Mouse (Mus musculus) cerebellum, adult 2 months (tissue): ENCODE data around the gene Uba3. TPM values are rescaled to one million over a fixed set of nuclear protein-coding genes. Genes with fewer than 3 reads are reported as not detected.

Experiments used
- DNase-seq, 2 experiments: peaks; one replicate each; pipeline ENCODE4 v3.0.0; 2021
- H3K27ac ChIP-seq: fragments of 200-500 bp; 2 replicates; pipeline ENCODE4 v1.5.1; 2012; ENCODE audit warnings: low read length, control low read depth, inconsistent platforms; ENCODE audit not compliant: insufficient read depth
- H3K27me3 ChIP-seq: fragments of 200-500 bp; 2 replicates; pipeline ENCODE4 v1.6.1; 2012; ENCODE audit warnings: inconsistent platforms, mild to moderate bottlenecking, low read length, moderate library complexity; ENCODE audit not compliant: control insufficient read depth, insufficient read depth
- H3K4me1 ChIP-seq: fragments of 200-500 bp; 2 replicates; pipeline ENCODE4 v1.6.1; 2011; ENCODE audit warnings: low read length; ENCODE audit not compliant: control insufficient read depth, insufficient read depth
- H3K4me3 ChIP-seq: fragments of 200-500 bp; replicated peaks from 2 replicates; pipeline ENCODE3; 2011; ENCODE audit warnings: mild to moderate bottlenecking, low read depth, low read length, control low read depth; ENCODE audit not compliant: insufficient read depth
- CTCF ChIP-seq: fragments of 200-500 bp; IDR thresholded peaks from 2 replicates; pipeline ENCODE4 v1.5.1; 2011; ENCODE audit warnings: low read depth, mild to moderate bottlenecking, control low read depth, low read length, moderate library complexity, borderline replicate concordance; ENCODE audit not compliant: insufficient read depth
- POLR2A ChIP-seq: fragments of 200-500 bp; IDR thresholded peaks from 2 replicates; pipeline ENCODE4 v1.6.1; 2011; ENCODE audit warnings: low read length, control low read depth, borderline replicate concordance; ENCODE audit not compliant: insufficient read depth
- WGBS: fragments of 180-500 bp; shearing (Covaris S2); methylation state at CpG from one replicate; pipeline ENCODE4 v1.1.7; 2018; 5-methylcytosine and 5-hydroxymethylcytosine counted together
- polyA plus RNA-seq: library from polyadenylated mRNA; depleted of rRNA; stranded (reverse); fragments of >200 nt; gene quantifications from 2 replicates; pipeline ENCODE4 v1.2.3, GENCODE M21; 2012

The Uba3 gene
- polyA plus RNA-seq, 1 experiment: 79.1 TPM

- H3K27ac ChIP-seq: no peak overlapping the region
- 72% methylated on average over 6 of the region's 6 CpGs for WGBS
- no peak for DNase-seq
- H3K4me1 ChIP-seq: peaks cover 15% of the 10 kb centered on the region
- H3K4me3 ChIP-seq: no peak overlapping the region
- no peak for TF ChIP-seq CTCF
- no peak for TF ChIP-seq POLR2A
- no peaks in the 10 kb centered on the region for H3K27me3 ChIP-seq
Measured at GRCm38 (mm10) chr6:97222321-97222720, 16.9 kb upstream of the Uba3 start.

GRCm38 (mm10) chr6:97221205-97222025 is 16.0 kb upstream of the Uba3 start:
- no peak overlapping the region for H3K4me3 ChIP-seq
- no peak for TF ChIP-seq CTCF
- no peak for TF ChIP-seq POLR2A
- H3K27ac ChIP-seq: no peak overlapping the region
- H3K4me1 ChIP-seq: peaks cover 15% of the 10 kb centered on the region
- no peak for DNase-seq
- H3K27me3 ChIP-seq: no peaks in the 10 kb centered on the region
- WGBS: 40% methylated on average over 15 of the region's 15 CpGs

- no peak for DNase-seq
- 41% methylated on average over 5 of the region's 5 CpGs for WGBS
- H3K27ac ChIP-seq: no peak overlapping the region
Measured at GRCm38 (mm10) chr6:97220672-97221071, 15.2 kb upstream of the Uba3 start.

GRCm38 (mm10) chr6:97216154-97216821 is 10.8 kb upstream of the Uba3 start:
- H3K4me3 ChIP-seq: no peak overlapping the region
- no peak for DNase-seq
- H3K27me3 ChIP-seq: no peaks in the 10 kb centered on the region
- TF ChIP-seq POLR2A (no peak), CTCF (no peak)
- WGBS: 20% methylated on average over 4 of the region's 4 CpGs
- 0 out of 2 replicates have a peak overlapping the region, but pooled peaks have one; percentile 49 for H3K27ac ChIP-seq
- peaks cover 15% of the 10 kb centered on the region for H3K4me1 ChIP-seq

More at GRCm38 (mm10) chr6:97220672-97221071, 15.2 kb upstream of the Uba3 start:
- Histone ChIP-seq H3K4me1 (peaks cover 17% of the 10 kb centered on the region), H3K4me3 (no peak overlapping the region), H3K27me3 (no peaks in the 10 kb centered on the region)
- TF ChIP-seq CTCF: no peak
- no peak for TF ChIP-seq POLR2A

GRCm38 (mm10) chr6:97211981-97212380 is 6.5 kb upstream of the Uba3 start:
- Histone ChIP-seq H3K4me3 (peak overlapping the region; percentile 85), H3K27me3 (no peaks in the 10 kb centered on the region), H3K27ac (peak overlapping the region; percentile 63; the same call in 1 of the 2 replicates), H3K4me1 (peaks cover 15% of the 10 kb centered on the region)
- 2% methylated on average over 12 of the region's 12 CpGs for WGBS
- TF ChIP-seq POLR2A (no peak), CTCF (no peak)
- peak; percentile 80 to 90 for DNase-seq

- Histone ChIP-seq H3K4me1 (peaks cover 14% of the 10 kb centered on the region), H3K27me3 (no peaks in the 10 kb centered on the region), H3K4me3 (peak overlapping the region; percentile 77), H3K27ac (peak overlapping the region; percentile 65)
- peak; percentile 37 to 50 for DNase-seq
- under 1% methylated on average over 22 of the region's 22 CpGs for WGBS
- TF ChIP-seq POLR2A (no peak), CTCF (no peak)
Measured at GRCm38 (mm10) chr6:97210962-97211601, 5.6 kb upstream of the Uba3 start.

GRCm38 (mm10) chr6:97210191-97210961 is 4.9 kb upstream of the Uba3 start, which contains the start of gene Arl6ip5:
Gene Arl6ip5 (plus strand): TSS chr6:97210689.
- Histone ChIP-seq H3K4me3 (peak within 1 kb of the TSS; percentile 77), H3K4me1 (peaks cover 9% of the 10 kb centered on the region), H3K27me3 (no peaks in the 10 kb centered on the region), H3K27ac (peak within 1 kb of the TSS; percentile 65)
- WGBS: 9% methylated on average over 32 of the region's 32 CpGs
- peak; percentile 87 to 90 for DNase-seq
- TF ChIP-seq POLR2A (peak; percentile 72), CTCF (no peak)
